14 mouse cellular contexts compared by ENCODE assay signal in genomic region chr2:31160147-31160920, GRCm38 (mm10). TPM values are rescaled to one million over a fixed set of nuclear protein-coding genes. Genes with fewer than 3 reads are reported as not detected.
DNase-seq lines count a peak whose midpoint lies in the region; ATAC-seq lines count a peak whose summit lies in the region.
"Had no signal": no experiment of that assay in that cellular context is flagged by ENCODE, and none has a peak within 500 bp of the region (broad histone marks: within the 10 kb centered on the region; RNA-seq: fewer than 3 reads in every experiment).

No protein-coding gene starts in this region.

- WGBS in large intestine, adult 2 months = 59% methylated on average over 10 of the region's 10 CpGs
- 90% methylated on average over 10 of the region's 10 CpGs for WGBS in hindbrain, embryonic 14.5 days

- no peaks in the 10 kb centered on the region for H3K27me3 ChIP-seq in hindbrain, embryonic 14.5 days (ENCODE audit: control insufficient read depth, insufficient read depth, low read length)
- H3K27me3 ChIP-seq: heart, embryonic 15.5 days; lung, embryonic 15.5 days; Patski had no signal

- H3K27ac ChIP-seq in hindbrain, embryonic 14.5 days = no peak overlapping the region
- H3K27ac ChIP-seq: heart, embryonic 15.5 days; limb, embryonic 10.5 days; lung, embryonic 15.5 days had no signal

- H3K9me3 ChIP-seq in hindbrain, embryonic 14.5 days (ENCODE audit: control insufficient read depth, low read length) = no peaks in the 10 kb centered on the region
- H3K9me3 ChIP-seq: heart, embryonic 15.5 days; limb, embryonic 10.5 days; lung, embryonic 15.5 days had no signal

- no peaks in the 10 kb centered on the region for H3K4me1 ChIP-seq in hindbrain, embryonic 14.5 days (replicated peaks; ENCODE audit: control insufficient read depth, insufficient read depth, low read length)

- ATAC-seq in erythroblast, adult 5-6 weeks (replicated peaks; ENCODE audit: low FRiP score, poor library complexity, severe bottlenecking) = peak; percentile 64; the same call in 1 of the 2 replicates
- ATAC-seq in megakaryocyte-erythroid progenitor cell, adult 5-6 weeks (replicated peaks; ENCODE audit: low FRiP score, low TSS enrichment, poor library complexity, severe bottlenecking) = peak; percentile 71
- ATAC-seq in hindbrain, embryonic 14.5 days (ENCODE audit: low FRiP score) = no peak
- ATAC-seq: midbrain, embryonic 16.5 days; Patski had no signal

- H3K36me3 ChIP-seq in hindbrain, embryonic 14.5 days (replicated peaks; ENCODE audit: control insufficient read depth, insufficient read depth) = no peaks in the 10 kb centered on the region
- H3K36me3 ChIP-seq: heart, embryonic 15.5 days; lung, embryonic 15.5 days had no signal

- no peak overlapping the region for H3K4me2 ChIP-seq in hindbrain, embryonic 14.5 days (replicated peaks)
- H3K4me2 ChIP-seq: heart, embryonic 15.5 days; lung, embryonic 15.5 days had no signal

- H3K9ac ChIP-seq in hindbrain, embryonic 14.5 days = no peak overlapping the region
- H3K9ac ChIP-seq: heart, embryonic 15.5 days; lung, embryonic 15.5 days had no signal

- H3K4me3 ChIP-seq in hindbrain, embryonic 14.5 days (replicated peaks; ENCODE audit: low read length) = no peak overlapping the region
- H3K4me3 ChIP-seq: heart, embryonic 15.5 days; limb, embryonic 10.5 days; lung, embryonic 15.5 days had no signal

- peak; percentile 76 for DNase-seq in kidney, adult 11 months
- DNase-seq in kidney, postnatal 4 days = no peak
- DNase-seq in large intestine, adult 2 months (ENCODE audit: low read depth, low spot score) = peak; percentile 56
- no peak for DNase-seq in spleen, postnatal 4 days (ENCODE audit: low spot score in 2 of 2)
- no peak for DNase-seq in urinary bladder, postnatal 10 days (ENCODE audit: low spot score)
- no peak for DNase-seq in hindbrain, embryonic 14.5 days (ENCODE audit: low spot score)
- DNase-seq: heart, adult 11 months had no signal

RNA-seq across cellular contexts. Expression of gene Gpr107, which starts 8.2 kb away (rescaled TPM):
- total RNA-seq in erythroblast, adult 5-6 weeks (2015; ENCODE audit: low replicate concordance) = 2.5 and 10.7 TPM in 2 replicates
- 11.7 TPM in 2 replicates for total RNA-seq in erythroblast, adult 5-6 weeks (2017; ENCODE audit: low replicate concordance)
- polyA plus RNA-seq in large intestine, adult 2 months (2012; rRNA removed) = 26.6 and 35.9 TPM in 2 replicates
- total RNA-seq in megakaryocyte-erythroid progenitor cell, adult 5-6 weeks (2014; fragmentation: Nextera tagmentation) = 19.6 and 30.4 TPM in 2 replicates
- 15.0 and 18.2 TPM in 2 replicates for total RNA-seq in megakaryocyte-erythroid progenitor cell, adult 5-6 weeks (2017)
- polyA plus RNA-seq in hindbrain, embryonic 14.5 days (2014; fragmentation: Nextera tagmentation; extraction: Ambion mirVana) = 25.1 and 26.1 TPM in 2 replicates

RNA-seq across cellular contexts. Expression of gene Fnbp1, which starts 18.5 kb away (rescaled TPM):
- 15.5 and 20.4 TPM in 2 replicates for total RNA-seq in erythroblast, adult 5-6 weeks (2015; ENCODE audit: low replicate concordance)
- 2.9 and 6.1 TPM in 2 replicates for total RNA-seq in erythroblast, adult 5-6 weeks (2017; ENCODE audit: low replicate concordance)
- polyA plus RNA-seq in large intestine, adult 2 months (2012; rRNA removed) = 24.3 and 30.2 TPM in 2 replicates
- 30.7 and 46.4 TPM in 2 replicates for total RNA-seq in megakaryocyte-erythroid progenitor cell, adult 5-6 weeks (2014; fragmentation: Nextera tagmentation)
- total RNA-seq in megakaryocyte-erythroid progenitor cell, adult 5-6 weeks (2017) = 16.0 and 36.4 TPM in 2 replicates
- 28.9 and 29.1 TPM in 2 replicates for polyA plus RNA-seq in hindbrain, embryonic 14.5 days (2014; fragmentation: Nextera tagmentation; extraction: Ambion mirVana)

Comparison
In these comparisons a context has a peak if more than half of its experiments do, and no peak if none do; other contexts are left out.
1. DNase-seq: peak in kidney, adult 11 months (single experiment) and large intestine, adult 2 months (single experiment); none in kidney, postnatal 4 days (0 of 2), spleen, postnatal 4 days (0 of 2), urinary bladder, postnatal 10 days (single experiment) and hindbrain, embryonic 14.5 days (single experiment).